Mouse (Mus musculus) c-Kit-negative CD71-positive TER-119-positive erythroid progenitor cells, embryonic 14.5 days (primary cell): ENCODE measurements at regions not wholly inside any gene's neighbourhood (a gene's known extent, or its start where the extent isn't known, plus 50 kb on each side); places are given as distances from the start of the nearest gene placed in this dataset.

ENCODE experiments used
- DNase-seq: peaks from one replicate; pipeline ENCODE4 v3.0.0-alpha.2; 2013; ENCODE audit warnings: low read depth, low spot score

DNA sequence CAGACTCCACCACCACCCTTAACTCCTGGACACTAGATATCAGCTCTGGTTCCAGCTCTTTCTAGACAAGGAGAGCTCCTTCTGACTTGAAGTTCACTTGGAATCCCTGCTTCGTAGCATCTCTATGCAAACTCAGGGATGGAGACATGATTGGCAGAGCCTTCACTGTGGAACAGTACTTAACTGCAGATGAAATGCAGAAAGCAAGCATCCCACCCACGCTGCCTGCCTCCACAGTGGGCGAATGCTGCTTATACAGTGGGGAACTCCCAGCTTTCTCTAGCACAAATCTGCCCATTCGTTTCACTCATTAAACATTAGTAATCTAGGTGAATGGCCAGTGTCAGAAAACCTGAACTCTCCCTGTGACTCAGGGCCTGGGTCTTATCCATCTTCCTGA is 92.0 kb upstream of the Coch start:
- no peak for DNase-seq

- no peak for DNase-seq
These were observed 90.4 kb upstream of the Coch start for GRCm38 (mm10) chr12:51502724-51503123.

- DNase-seq, result peak; percentile 22
These were observed 89.4 kb upstream of the Coch start for GRCm38 (mm10) chr12:51503706-51504105.

DNA sequence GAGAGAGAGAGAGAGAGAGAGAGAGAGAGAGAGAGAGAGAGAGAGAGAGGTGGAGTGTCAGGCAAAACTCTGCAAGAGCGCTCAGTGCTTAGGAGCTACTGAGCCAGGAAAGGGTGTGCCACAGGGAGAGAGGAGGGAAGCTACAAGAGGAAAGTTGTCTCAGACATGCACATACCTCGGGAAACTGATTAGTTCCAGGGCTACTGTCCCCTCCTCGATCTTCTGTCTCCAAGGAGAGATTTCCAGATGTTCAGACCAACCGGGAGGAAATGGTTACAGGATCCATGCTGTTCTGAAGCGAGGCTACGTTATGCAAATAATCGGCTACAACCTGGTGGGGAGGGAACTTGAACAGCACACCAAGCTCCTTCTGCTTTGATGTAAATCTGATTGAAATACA is 88.6 kb upstream of the Coch start:
- no peak for DNase-seq

DNA sequence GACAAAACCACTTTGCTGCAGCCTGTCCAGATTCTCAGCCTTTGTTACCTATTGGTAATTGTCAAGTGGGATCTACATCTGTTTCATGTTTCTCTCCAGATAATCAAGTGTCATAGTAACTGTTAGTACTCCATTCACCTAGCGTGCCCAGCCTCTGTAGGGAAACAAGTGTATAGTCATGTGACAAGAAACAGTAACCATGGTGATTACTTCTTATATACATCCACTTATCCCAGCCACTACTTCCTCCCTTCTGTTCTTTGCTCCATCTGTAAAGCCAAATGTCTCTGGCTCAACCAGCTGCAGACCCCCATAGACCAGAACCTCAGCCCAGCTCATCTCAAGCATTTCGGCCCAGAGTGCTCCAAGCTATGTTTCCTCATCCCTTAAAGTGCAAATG is 83.1 kb upstream of the Coch start:
- no peak for DNase-seq

- DNase-seq, result no peak
These were observed 76.4 kb upstream of the Coch start for GRCm38 (mm10) chr12:51516726-51517125.

- DNase-seq, result no peak
These were observed 71.5 kb upstream of the Coch start for GRCm38 (mm10) chr12:51521610-51522120.

DNA sequence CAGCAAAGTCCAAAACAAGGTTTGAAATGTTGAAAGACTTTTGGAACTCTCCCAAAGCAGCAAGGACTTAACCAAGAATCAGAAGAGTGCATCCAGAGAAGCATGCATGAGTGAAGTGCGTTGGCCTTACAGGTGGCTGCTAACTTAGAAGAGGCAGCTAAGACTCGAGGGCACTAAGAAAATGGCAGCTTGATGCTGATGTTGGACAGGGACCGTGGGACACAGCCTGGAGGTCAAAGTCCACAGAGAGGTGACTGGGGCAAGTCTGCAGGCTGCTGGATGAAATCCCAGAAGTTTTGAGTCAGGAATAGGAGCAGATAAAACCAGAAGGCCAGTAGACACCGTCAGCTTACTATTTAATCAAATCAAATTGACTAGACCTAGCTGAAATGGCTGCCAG is 69.3 kb upstream of the Coch start:
- DNase-seq, result no peak

- DNase-seq, result no peak
These were observed 65.3 kb upstream of the Coch start for GRCm38 (mm10) chr12:51527854-51528253.

- DNase-seq, result no peak
These were observed 58.5 kb upstream of the Coch start for GRCm38 (mm10) chr12:51534606-51535005.

GRCm38 (mm10) chr12:51535056-51535640 is 58.0 kb upstream of the Coch start:
- DNase-seq, result no peak
